Mouse (Mus musculus): ENCODE measurements at regions not wholly inside any gene's neighbourhood (a gene's known extent, or its start where the extent isn't known, plus 50 kb on each side); places are given as distances from the start of the nearest gene placed in this dataset.

DNA sequence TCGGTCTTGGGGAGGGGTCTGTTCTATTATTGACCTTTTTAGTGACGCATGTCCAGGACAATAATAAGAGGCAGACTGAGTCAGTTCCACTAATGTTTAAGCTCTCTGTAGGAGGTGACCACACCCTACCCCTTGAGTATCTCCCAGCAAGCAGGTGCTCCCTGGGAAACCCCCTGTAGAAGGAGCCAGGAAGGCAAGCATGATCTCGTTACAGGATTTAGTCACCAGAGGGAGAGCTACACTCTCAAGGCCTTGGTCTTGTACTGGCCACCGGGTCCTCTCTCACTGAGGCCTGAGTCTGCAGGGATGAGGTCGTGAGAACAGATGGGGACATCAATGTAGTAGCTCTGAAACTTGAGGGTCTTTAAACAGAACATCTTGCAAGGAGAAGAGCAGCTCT, 55.3 kb upstream of the Ccnd2 start:
- 84% methylated on average over 5 of the region's 5 CpGs for WGBS
- Histone ChIP-seq H3K27ac (no peak overlapping the region), H3K27me3 (no peaks in the 10 kb centered on the region), H3K36me3 (no peaks in the 10 kb centered on the region), H3K4me1 (replicated peaks) (no peaks in the 10 kb centered on the region), H3K4me3 (no peak overlapping the region), H3K9me3 (no peaks in the 10 kb centered on the region), H3K9ac (no peak overlapping the region), H3K4me2 (no peak overlapping the region)
- ATAC-seq (ENCODE audit: low FRiP score): no peak

DNA sequence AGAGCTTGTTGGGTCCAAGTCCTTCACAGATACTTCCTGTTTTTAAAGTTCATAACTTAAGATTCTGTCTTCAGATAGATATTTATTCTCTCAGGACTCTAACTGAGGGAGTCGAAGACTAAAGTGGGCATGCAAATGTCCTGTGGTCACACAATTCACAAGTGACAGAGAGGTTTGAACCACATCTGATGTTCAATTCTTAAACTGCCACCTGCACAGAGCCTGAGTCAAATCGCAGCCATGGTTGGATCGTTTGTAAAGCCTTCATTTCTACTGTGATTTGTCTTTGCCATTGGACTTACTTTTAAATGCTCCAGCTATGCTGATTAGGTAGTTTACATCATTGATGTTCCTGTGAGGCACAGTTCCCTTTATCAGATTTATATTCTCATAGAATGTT, 61.4 kb upstream of the Ccnd2 start:
- no peak for ATAC-seq (ENCODE audit: low FRiP score)
- Histone ChIP-seq H3K4me2 (no peak overlapping the region), H3K9ac (no peak overlapping the region)

DNA sequence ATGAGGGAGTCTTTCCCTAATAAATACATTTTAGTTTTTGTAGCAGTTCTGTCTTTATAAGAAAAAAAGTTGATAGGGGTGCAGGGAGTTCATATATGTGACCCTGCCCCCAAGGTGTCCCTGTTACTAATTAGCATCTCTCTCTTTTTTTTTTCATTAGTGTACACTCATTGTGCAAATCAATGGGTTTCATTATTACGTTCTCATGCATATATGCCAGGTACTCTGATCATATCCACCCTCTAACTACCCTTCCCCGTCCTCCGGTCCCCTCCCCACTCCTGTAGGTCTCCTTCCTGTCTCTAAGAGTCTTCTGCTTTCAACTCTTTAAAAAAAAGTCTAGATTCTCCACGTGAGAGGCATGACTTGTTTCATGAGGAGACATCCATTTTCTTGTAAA, 63.9 kb upstream of the Ccnd2 start:
- Histone ChIP-seq H3K9me3 (no peaks in the 10 kb centered on the region), H3K9ac (no peak overlapping the region), H3K27me3 (no peaks in the 10 kb centered on the region), H3K4me1 (replicated peaks) (no peaks in the 10 kb centered on the region), H3K36me3 (no peaks in the 10 kb centered on the region), H3K4me3 (no peak overlapping the region), H3K27ac (no peak overlapping the region), H3K4me2 (no peak overlapping the region)
- ATAC-seq (ENCODE audit: low FRiP score): no peak
- whole genome bisulfite sequencing: 73% methylated on average over 4 of the region's 4 CpGs

More for the DNA sequence above, 61.4 kb upstream of the Ccnd2 start:
- 90% methylated on average over 3 of the region's 3 CpGs for WGBS
- Histone ChIP-seq H3K36me3 (no peaks in the 10 kb centered on the region), H3K4me3 (no peak overlapping the region), H3K9me3 (no peaks in the 10 kb centered on the region), H3K4me1 (replicated peaks) (no peaks in the 10 kb centered on the region), H3K27ac (no peak overlapping the region), H3K27me3 (no peaks in the 10 kb centered on the region)

DNA sequence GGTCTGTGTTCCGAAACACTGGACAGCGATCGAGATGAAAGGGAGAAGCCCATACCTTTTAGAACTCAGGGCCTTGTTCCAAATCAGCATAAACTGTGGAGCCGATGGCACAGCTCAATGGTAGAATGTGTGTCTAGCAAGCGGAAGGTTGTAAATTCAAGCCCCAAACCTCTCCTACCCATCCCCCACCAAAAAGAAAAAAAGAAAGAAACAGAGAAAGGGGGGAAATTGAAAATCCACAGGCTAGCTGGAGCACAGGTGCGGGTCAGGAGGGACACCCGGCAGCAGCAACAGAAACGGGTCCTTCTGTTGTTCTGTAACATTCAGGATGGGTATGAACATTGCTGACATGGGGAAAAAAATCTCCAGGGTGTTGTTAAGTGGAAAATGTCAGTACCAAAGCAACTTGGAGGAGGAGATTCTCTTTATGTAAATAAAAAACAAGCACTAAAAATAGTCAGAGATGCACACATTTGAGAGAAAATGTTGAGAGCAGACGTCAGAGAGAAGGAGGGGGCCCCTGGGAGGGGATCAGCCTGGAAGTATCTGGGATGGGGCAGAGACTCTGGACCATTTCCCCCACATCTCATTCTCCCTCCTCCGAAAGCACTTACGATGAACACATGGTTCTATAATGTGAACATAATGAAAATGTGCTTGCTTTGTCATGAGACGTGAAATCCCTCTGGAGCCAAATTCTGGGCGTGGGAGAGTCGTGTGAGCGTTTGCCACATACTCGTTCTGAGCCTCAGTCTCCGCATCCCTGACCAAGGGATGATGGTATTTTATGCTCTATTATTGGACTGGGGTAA, 66.8 kb upstream of the Ccnd2 start:
- H3K4me3 ChIP-seq: no peak overlapping the region
- no peaks in the 10 kb centered on the region for H3K36me3 ChIP-seq
- H3K4me2 ChIP-seq: no peak overlapping the region
- no peaks in the 10 kb centered on the region for H3K4me1 ChIP-seq (replicated peaks)
- no peak overlapping the region for H3K9ac ChIP-seq
- H3K9me3 ChIP-seq: no peaks in the 10 kb centered on the region
- ATAC-seq (ENCODE audit: low FRiP score): no peak
- no peak overlapping the region for H3K27ac ChIP-seq
- H3K27me3 ChIP-seq: no peaks in the 10 kb centered on the region
- WGBS: 69% methylated on average over 17 of the region's 17 CpGs

DNA sequence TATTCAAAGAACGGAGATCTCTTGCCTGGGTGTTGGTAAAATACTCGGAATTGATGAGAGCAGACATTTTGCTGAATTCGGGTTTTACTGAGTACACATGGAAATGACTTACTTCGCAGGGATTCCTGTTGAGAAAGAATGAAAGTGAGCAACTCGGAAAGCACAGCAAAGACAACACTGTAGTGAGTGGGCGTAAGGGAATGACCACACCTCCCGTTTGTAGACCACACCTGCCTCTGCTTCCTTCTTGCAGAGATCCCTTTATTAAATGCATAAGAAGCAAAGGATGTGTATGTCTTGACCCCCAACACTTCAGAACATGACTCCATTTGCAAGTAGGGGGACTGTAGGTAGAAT, 67.4 kb upstream of the Ccnd2 start:
- Histone ChIP-seq H3K4me2 (no peak overlapping the region), H3K27ac (no peak overlapping the region), H3K4me3 (no peak overlapping the region), H3K9me3 (no peaks in the 10 kb centered on the region), H3K9ac (no peak overlapping the region), H3K27me3 (no peaks in the 10 kb centered on the region), H3K36me3 (no peaks in the 10 kb centered on the region), H3K4me1 (replicated peaks) (no peaks in the 10 kb centered on the region)
- no peak for ATAC-seq (ENCODE audit: low FRiP score)
- WGBS: 88% methylated on average over 7 of the region's 7 CpGs

DNA sequence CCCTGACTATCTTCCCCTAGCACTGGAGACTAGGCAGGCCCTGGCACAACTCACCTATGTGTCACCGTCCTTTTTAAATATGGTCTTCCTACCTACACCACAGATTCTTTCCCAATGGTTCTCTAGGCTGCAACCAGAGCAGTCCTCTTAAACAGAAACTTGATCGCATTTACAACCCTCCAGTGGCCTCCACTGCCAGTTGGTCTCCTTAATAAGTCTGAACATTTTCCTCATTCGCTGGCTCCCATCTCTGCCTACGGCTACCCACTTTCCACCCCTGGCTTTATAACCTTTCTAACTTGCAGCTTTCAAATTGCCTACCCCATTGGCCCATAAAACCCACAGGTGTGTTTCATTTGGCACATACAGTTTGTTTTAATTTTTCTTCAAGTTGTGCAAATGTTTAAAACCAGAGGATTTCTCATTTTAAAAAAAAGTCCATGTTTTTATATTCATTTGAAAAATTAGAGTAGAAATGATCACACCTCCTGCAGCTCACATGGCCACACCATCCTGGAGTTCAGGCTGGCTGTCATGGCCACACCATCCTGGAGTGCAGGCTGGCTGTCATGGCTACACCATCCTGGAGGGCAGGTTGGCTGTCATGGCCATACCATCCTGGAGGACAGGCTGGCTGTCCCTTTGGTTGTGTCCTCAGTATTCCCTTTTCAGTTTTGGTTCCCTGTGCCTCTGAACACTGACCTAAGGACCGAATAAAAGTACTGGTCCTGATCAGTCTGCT, 74.4 kb upstream of the Ccnd2 start:
- H3K9me3 ChIP-seq: no peaks in the 10 kb centered on the region
- no peak for ATAC-seq (ENCODE audit: low FRiP score)
- H3K27ac ChIP-seq: no peak overlapping the region
- H3K9ac ChIP-seq: no peak overlapping the region
- H3K4me1 ChIP-seq (replicated peaks): no peaks in the 10 kb centered on the region
- no peaks in the 10 kb centered on the region for H3K36me3 ChIP-seq
- WGBS: 90% methylated on average over 5 of the region's 5 CpGs
- H3K4me2 ChIP-seq: no peak overlapping the region
- no peak overlapping the region for H3K4me3 ChIP-seq
- no peaks in the 10 kb centered on the region for H3K27me3 ChIP-seq

DNA sequence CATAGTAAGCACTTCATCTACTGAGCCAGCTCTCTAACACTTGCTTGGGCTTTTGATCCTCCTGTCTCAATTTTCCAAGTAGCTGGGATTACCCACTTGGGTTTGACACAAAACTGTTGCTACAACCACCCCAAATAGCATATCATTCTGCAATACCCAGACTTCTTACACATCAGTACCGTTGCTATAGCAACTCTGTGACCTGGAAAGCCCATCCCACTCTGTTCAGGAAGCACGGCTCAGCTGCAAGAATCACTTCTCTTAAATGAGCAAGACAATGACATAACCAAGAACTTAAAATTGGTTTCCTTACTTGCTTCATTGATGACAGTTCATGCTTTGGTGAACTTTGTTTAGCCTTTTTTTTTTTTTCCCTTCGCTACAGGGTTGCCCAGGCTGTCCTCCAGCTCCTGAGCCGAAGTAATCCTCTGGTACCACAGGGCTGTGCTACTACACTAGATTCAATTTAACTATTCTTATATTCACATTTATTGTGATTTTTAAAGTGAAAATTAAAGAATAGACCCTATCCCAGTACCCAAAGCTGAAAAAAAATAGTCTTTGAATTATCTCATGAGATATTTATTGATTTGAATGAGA, 84.6 kb upstream of the Ccnd2 start:
- H3K27ac ChIP-seq: no peak overlapping the region
- no peak overlapping the region for H3K4me2 ChIP-seq
- no peaks in the 10 kb centered on the region for H3K9me3 ChIP-seq
- H3K27me3 ChIP-seq: no peaks in the 10 kb centered on the region
- ATAC-seq (ENCODE audit: low FRiP score): no peak
- H3K9ac ChIP-seq: no peak overlapping the region
- no peaks in the 10 kb centered on the region for H3K36me3 ChIP-seq
- H3K4me3 ChIP-seq: no peak overlapping the region
- WGBS: 56% methylated on average over 4 of the region's 4 CpGs
- H3K4me1 ChIP-seq (replicated peaks): no peaks in the 10 kb centered on the region

DNA sequence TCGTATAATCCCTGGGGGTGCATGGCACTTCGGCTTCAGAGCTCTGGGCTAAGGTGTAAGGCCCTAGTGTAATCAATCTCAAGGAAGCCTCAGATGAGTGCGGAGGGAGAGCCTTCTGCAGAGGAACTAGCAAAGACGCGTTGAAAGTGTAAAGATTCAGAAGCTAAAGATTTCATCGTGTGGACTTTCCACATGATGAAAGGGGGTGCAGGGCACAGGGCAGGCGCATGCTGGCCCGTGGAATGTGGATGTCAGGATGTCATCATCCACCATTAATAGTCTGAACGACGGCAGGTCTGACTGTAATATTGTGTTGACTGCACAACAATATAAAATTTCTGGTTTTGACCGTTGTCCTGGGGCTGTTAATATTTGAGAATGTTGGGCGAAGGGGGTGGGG, 85.2 kb upstream of the Ccnd2 start:
- 87% methylated on average over 12 of the region's 12 CpGs for WGBS
- ATAC-seq (ENCODE audit: low FRiP score): no peak
- Histone ChIP-seq H3K9ac (no peak overlapping the region), H3K27ac (no peak overlapping the region), H3K27me3 (no peaks in the 10 kb centered on the region), H3K36me3 (no peaks in the 10 kb centered on the region), H3K4me1 (replicated peaks) (no peaks in the 10 kb centered on the region), H3K4me2 (no peak overlapping the region), H3K4me3 (no peak overlapping the region), H3K9me3 (no peaks in the 10 kb centered on the region)

DNA sequence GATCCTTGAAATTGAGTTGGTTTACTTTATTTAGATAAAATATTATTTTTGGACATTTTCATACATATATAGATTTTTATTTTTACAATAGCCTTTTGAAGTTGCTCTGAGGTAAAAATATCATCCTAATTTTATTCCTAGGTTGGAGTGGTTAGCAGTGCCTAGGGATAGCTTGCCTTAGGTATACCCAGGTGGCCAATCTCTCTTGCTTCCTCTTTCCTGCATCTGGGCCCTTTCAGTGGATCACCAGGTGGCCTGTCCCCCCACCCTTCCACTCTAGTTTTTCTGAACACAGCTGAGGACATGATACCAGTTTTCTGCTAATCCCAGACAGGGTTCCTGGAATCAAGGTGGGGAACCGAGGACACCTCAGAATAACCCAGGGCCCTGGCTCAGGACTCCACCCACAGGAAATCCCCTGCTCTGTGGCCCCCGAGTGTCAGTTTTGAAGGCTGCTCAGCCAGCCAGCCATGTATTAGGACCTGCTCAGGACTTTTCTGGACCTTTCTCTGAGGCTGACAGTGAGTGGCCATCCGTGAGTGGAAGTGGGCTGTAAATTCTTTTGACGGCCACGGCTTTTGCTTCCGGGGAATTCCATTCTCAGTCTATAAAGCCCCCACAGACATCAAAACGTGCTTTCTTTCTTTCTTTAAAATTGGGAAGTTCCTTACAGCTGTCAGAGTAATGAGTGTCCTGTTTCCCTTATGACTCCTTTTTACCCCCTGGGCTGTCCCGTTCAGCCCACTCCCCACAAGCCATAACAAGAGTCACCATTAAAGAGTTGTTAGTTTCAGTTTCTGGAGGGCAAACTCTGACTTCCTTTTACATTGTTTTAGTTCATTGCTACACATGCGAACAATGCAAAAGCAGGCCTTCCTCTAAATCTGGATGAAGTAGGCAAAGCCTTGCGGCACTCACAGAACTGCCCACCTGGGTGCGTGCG, 87.8 kb upstream of the Ccnd2 start:
- Histone ChIP-seq H3K27me3 (0 out of 2 replicates have a peak, but pooled peaks cover 3% of the 10 kb centered on the region), H3K36me3 (no peaks in the 10 kb centered on the region), H3K27ac (no peak overlapping the region), H3K4me1 (replicated peaks) (no peaks in the 10 kb centered on the region), H3K9ac (no peak overlapping the region), H3K4me3 (no peak overlapping the region), H3K9me3 (no peaks in the 10 kb centered on the region), H3K4me2 (no peak overlapping the region)
- 76% methylated on average over 12 of the region's 12 CpGs for WGBS
- ATAC-seq (ENCODE audit: low FRiP score): no peak

DNA sequence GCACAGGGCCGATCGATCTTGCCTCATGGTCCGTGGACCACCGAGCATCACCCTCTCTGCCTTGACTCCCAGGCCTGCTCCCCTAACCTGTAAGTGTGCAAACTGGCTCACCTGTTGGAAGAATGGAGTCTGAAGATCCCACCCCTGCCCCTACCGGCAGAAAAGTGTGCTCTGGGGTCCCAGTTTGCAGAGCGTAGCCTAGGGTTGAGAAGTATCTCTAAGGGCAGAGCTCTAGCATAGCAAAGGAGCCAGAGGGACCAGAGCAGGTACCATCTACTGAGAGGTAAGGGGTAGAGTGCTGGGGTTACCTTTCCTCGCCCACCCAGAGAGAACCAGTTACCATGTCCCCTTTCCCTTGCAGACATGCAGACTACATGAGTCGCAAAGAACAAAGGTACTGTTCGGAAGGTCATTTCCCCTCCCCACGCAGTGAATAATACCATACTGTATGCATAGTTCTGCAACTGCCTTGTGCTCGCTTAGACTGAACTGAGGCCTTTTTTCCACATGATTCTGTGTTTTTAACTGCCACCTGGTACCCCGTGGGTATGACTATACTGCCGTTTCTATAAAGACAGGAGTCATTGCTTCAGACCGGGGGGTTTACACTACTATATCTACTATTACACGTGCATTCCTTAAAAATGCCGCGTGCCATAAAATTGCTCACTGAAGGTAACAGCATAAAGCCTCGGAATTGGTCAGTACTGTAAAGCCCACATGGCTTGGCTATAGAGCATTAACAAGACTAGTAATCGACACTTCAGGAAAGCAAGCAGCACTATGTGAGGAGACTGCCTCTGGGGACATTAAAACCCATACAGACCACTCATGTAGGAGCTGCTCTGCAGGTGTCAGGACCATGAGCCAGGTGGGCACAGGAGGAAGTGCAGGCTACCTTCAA, 88.7 kb upstream of the Ccnd2 start:
- Histone ChIP-seq H3K27me3 (0 out of 2 replicates have a peak, but pooled peaks cover 3% of the 10 kb centered on the region), H3K9ac (no peak overlapping the region), H3K9me3 (no peaks in the 10 kb centered on the region), H3K4me3 (no peak overlapping the region), H3K4me2 (no peak overlapping the region), H3K36me3 (no peaks in the 10 kb centered on the region), H3K4me1 (replicated peaks) (no peaks in the 10 kb centered on the region), H3K27ac (no peak overlapping the region)
- ATAC-seq (ENCODE audit: low FRiP score): no peak
- WGBS: 89% methylated on average over 19 of the region's 19 CpGs

DNA sequence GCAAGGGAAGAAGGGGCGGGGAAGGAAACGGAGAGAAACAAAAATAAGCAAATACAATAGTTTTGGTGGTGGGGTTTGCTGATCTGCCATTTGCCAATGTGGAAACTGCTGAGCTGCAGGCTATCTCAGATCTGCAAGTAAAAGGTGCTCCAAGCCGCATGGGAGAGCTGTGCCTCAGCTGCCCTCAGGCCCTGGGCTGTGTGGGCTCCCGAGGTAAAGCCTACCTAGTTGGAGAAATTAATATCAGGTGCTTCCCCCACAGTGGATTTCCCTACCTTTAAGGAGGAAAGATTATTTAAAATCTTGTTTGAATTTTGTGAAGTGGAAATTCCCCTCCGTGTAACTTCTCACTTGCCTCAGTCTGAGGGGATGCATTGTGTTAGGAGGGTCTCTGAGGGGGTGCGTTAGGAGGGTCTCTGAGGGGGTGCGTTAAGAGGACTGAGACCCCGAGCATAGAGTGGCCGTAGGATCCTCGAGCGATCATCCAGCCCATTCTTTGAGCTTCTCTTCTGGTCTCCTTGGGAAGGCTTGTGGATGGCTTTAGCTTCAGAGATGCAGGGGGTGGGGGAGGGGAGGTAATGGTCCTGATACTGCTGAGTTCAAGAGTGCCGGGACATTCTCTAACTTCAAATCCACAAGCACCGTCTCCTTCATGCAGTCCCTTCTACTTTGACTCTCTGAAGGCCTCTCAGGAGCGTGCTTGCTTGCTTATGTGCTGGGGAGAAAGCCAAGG, 89.9 kb upstream of the Ccnd2 start:
- no peak for ATAC-seq (ENCODE audit: low FRiP score)
- Histone ChIP-seq H3K27ac (no peak overlapping the region), H3K4me3 (no peak overlapping the region), H3K9ac (no peak overlapping the region), H3K4me2 (no peak overlapping the region), H3K4me1 (replicated peaks) (no peaks in the 10 kb centered on the region), H3K9me3 (no peaks in the 10 kb centered on the region), H3K36me3 (no peaks in the 10 kb centered on the region), H3K27me3 (0 out of 2 replicates have a peak, but pooled peaks cover 3% of the 10 kb centered on the region)
- WGBS: 79% methylated on average over 14 of the region's 14 CpGs

All from hindbrain, embryonic 13.5 days (tissue).